Mouse (Mus musculus) cerebellum, adult 11-12 months (tissue): ENCODE results near the gene 2010300C02Rik.

ENCODE experiments used
- DNase-seq: peaks from one replicate; pipeline ENCODE4 v3.0.0; 2022

The 2010300C02Rik gene

DNA sequence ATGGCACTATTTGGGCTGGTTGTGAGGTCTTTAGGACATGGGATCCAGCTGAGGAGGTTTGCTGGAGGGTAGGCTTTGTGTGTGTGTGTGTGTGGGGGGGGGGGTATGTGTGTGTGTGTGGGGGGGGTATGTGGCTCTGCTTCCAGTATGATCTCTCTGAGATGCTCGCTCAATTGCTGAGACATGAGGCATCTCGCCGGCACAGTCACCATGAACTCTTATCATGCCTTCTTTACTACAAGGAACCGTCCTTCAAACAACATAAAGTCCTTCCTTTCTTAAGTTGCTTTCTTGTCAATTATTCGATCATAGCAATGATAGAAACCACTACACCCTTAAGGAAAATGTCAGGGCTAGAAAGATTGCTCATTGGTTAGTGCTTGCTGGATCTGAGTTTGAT, 8.8 kb downstream of the 2010300C02Rik start:
- DNase-seq = no peak

DNA sequence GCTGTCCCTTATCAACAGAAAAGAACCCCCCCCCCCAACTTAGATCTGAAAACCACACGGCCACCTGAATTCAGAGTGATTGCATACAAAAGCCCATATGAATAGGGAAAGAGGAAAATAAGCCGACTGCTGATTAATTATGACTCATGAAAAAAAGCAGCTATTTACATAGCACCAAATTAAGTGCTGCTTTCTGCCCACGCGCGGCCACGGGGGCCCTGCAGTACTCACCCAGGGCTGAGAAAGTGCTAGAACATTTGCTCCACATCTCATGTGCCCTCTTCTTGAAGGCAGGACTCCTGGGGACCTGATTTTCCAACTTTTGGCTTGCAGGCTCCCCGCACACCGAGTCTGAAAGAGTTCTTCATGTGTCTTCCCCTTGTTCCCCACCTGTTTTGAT, 10.1 kb downstream of the 2010300C02Rik start:
- DNase-seq = no peak

DNA sequence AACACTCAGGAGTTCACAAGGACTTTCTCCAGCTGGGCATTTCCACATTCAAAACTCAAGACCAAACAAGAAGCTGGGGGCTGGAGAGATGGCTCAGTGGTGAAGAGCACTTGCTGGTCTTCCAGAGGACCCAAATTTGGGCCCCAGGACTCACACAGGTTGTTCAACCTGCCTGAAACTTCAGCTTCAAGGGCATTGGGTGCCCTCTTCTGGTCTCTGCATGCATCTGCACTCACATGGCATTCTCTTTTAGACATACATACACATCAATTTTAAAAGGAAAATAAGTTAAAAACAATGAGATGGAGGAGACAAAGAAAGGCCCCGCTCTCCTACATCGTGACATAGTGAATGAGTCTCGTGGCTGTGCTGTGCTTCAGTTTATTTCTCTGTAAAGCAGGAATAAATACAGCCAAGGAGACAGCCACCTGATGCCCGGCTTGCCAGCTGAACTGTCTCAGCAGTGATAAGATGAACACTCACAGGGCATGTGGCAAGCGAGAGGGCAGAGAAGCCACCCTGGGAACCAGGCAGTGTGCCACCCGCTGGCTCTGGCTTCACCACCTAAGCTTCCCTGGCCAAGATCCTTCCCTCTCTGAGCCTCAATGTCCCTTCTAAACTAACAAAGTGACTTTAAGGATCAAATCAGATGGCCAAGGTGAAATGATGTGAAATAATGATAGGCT, 11.5 kb downstream of the 2010300C02Rik start:
- no peak for DNase-seq

DNA sequence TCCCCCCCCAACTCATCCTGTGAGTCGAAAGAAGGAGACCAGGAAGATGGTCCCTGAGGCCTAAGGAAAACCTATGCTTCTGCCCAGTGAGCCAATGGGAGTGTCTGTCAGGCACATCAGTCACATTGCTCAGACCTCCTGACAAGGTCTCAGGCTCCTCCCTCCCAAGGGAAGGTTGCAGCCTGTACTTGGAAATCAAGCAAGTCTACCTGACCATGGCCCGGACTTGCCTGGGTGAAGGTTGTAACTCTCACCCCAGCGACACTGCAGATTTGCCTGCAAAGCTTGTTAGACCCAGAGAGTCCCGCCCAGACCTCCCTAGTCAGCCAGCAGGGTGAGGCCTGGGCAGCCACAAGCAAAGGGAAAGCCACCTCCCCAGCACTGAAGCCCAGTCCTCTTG, 17.6 kb downstream of the 2010300C02Rik start:
- no peak for DNase-seq

DNA sequence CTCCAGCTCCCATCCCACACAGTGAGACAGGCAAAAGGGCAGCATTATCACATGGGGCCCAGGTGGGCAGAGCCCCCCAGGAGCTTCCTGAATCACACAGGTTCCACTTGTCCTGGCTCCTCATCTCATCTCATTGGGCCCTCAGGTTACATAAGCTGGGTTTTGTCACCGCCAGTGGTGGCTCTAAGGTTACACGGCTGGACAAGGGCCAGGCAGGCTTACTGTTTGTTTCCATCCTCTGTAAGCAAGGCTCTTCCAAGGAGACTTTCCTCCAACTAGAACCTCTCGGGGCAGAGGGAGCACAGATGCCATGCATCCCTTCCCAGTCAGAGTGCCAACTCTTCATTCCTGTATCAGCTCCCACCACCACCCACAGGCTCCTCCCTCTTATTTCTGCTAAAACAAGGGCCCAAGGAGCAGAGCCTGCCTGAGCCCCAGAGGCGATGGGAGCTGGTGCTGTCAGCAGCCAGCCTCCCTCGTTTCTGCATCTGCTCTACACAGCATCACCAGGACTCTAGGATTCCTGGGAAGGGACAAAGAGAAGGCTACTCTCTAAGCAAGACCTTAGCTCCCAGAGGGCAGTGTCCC, 20.9 kb downstream of the 2010300C02Rik start:
- DNase-seq = no peak

DNA sequence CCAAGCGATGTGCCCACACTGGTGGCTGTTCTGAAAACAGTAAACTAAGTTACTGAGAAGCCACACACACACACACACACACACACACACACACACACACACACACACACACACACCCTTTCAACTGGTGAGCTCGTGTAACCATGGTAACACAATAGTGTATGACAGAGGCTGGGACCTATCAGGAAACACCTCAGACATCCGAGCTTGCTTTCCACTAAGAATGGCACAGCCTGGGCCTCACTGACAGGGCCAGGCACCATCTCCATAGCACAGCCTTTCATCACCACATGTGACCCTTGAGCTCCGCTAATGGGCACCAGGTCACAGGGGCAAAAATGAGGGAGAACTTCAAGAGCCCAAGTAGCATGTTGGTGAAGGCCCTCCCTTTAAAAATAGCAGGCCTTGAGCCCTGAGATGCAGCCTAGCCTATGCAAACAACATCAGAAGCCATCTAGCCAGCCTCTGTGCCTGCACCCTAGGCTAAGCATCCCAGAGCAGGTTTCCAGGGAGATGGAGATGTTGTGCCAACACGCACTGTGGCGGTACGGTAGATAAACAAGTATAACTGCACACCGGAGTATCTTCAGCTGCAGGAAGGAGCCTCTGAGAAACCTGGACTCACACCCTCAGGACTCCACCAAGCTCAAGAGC, 21.6 kb downstream of the 2010300C02Rik start:
- DNase-seq = no peak

DNA sequence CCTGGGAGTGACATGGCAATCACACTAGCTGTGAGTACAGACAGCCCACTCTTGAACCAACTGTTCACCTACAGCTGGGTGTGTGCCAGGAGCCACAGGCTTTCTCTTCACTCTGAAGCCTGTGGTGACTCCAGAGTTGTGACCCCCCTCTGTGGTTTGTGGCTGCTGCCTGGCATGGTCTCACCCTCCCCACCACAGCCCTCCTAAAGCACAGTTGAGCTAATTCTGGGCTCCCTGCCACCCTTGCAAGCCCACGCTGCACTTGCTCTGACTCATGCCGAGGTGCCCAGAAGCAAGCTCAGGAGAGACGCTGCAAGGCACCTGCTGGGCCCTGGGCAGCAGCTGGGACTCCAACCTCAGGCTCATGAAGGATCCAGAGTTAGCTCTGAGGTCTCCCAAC, 23.0 kb downstream of the 2010300C02Rik start:
- peak; percentile 68 for DNase-seq

DNA sequence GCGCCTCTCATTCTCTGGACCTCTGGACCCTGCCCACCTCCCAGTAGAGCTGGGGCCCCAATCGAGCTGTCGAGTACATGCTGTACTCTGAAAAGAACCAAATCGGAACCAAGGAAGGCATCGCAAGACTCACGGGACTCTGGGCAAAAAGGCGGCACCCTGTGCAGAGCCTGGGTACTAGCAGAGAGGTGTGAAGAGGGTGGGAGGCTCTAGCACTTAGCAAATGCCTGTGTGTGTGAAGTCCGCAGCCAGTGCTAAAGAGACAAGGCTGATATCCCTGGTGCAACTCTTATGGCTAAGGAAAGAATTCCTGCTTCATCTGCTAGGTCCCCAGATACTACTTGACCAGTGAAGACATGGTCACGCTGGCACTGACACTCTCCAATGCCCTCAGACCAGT, 24.2 kb downstream of the 2010300C02Rik start:
- no peak for DNase-seq

DNA sequence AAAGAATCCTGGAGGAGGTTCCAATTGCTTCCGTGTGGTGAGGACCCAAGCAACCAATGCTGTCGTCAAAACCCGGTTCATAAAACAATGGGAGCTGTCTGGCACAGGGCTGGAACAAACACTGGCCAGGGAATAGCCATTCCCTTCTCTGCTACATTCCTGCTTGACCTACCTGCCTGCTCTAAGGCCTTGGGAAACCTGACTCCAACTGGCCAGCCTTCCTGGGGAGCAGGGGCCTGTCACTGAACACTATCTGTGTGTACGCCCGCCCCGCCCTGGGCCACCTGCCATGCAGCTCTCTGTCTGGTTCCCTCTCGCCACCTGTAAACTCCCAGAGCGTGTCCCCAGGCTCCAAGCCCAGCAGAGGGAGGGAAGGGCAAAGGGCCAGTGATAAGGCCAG, 25.5 kb downstream of the 2010300C02Rik start:
- peak; percentile 87 for DNase-seq

DNA sequence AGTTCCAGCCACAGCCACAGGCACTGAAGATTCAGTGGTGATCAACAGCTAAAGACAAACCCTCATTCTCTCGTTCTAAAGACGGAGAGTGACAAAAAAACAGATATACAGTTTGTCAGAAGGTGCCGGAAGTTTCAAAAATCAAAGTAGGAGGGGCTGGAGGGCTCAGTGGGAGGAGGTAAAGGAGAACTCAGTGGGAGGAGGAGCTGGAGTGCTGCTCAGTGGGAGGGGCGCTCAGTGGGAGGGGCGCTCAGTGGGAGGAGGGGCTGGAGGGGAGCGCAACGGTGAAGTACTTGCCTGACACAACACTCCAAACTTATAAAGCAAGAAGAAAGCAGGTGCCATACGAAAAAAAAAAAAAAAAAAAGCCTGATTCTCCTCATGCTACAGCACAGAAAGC, 28.7 kb downstream of the 2010300C02Rik start:
- DNase-seq = no peak

DNA sequence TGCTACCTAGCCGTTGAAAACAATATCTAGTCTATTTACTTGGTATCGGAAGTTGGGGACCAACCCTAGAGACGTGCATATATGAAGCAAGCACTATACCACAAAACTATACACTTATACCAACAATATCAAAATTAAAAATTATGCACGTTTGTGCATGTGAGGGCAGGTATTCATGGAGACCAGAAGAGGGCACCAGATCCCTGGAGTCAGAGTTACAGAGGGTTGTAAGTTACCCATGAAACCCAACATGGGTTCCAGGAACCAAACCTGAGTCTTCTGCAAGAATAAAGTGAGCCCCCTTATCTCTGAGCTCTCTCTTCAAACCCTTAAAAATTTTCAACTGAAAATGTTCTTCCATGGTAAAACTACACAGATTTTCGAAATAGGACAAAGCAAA, 29.2 kb downstream of the 2010300C02Rik start:
- DNase-seq = no peak

DNA sequence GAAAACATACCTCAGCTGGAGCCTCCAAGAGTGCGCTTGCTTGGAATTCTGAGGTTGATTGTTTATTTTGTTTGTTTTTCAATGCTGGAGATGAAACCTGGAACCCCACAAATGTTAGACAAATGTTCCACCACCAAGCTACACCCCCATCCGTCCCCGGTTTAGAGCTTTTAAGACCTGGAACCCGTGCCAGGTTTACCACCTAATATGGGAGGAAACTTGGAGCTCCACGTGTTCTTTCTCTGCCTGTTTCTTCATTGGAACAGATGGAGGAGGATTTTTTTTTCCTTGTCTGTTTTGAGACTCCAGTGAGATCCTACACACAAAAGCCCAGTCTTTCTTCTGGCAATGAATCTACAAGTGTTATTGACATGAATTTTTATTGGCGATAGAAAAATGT, 30.2 kb downstream of the 2010300C02Rik start:
- no peak for DNase-seq

DNA sequence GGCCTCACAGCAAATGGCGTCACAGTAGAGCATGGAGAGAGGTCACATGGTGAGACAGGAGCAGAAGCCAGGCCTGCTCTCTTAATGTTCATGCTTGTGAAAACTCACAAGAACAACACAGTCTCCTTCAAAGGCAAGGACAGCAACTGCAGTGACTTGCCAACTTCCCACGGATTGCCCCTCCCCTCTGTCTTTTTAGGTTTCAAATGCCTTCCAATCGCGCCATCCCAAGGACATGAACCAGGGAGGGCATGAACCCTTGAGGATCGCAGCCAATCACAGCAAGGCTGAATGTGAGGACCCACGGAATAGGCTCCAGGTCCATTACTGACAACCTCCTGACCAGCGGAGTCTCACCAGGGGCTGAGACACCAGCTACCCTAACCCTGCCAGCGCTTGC, 31.5 kb downstream of the 2010300C02Rik start:
- no peak for DNase-seq

DNA sequence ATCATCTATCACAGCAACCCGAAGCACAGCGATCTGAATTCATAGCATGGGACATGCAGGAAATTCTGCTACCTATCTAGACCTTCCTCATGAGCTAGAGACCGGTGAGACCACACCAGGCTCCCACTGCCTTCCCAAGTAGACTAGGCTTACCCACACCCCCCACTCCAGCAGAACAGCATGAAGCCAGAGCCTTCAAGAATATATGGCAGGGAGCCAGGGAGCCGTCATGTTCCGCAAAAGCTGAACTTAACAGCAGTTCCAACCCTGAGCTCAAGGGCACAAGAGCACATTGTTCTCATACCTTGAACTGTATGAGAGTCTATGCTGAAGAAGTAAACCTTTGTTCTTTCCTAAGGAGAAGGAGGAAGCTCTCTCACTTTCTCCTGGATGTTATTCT, 32.4 kb downstream of the 2010300C02Rik start:
- DNase-seq = no peak

DNA sequence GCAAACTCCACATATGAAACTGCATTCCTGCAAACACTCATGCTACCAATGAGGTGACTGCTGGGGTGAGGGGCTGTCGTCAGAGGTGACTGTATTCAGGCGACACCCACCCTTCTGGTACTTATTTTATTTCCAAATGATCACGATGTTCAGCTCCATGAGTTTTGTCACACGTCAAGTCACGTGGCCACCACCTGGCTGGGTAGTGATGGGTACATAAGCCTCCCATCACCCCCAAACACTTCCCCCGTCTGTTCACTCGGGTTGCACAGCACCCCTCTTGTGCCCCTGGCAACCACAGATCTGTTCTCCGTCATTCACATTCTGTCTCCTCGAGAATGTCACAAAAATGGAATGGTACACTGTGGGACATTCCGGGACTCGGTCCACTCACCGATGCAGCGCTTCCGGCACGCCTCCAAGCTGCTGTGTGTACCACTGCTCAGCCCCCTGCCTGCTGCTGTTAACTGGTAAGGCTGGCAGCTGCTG, 32.9 kb downstream of the 2010300C02Rik start:
- peak; percentile 63 for DNase-seq

DNA sequence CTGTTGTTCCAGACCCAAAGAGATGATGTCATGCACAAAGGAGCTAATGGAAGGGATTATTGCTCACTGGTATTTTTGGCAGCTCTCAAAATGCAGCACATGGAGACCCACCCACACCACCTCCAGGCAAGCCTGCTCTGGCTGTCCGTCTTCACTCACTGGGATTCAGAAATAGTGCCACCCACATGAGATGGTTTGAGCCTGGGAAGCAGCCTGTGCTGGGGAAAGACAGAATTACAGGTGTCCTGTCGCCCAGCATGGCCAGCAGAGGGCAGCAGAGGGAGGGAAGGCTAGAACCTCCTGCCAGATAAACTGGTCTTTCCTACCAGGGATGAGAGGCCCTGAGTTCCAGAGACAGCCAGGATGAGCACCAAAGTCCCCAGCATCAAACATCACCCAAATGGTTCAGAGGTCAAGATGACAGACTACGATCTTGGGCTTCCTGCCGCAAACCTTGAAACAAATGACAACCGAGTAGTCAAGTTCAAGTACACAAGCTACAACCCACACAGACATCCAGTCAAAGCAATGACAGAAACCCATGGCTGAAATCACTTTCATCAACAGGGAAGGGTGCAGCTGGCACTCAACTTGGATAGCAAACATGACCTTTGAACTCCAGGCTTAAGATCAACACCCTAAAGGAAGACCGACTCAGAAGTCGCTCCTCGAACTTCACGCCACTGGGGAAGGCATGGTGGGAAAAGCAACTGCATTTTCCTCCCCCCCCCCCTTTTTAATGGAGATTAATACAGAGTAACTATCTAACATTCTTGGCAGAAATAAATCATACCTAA, 41.4 kb downstream of the 2010300C02Rik start:
- DNase-seq = peak; percentile 83

DNA sequence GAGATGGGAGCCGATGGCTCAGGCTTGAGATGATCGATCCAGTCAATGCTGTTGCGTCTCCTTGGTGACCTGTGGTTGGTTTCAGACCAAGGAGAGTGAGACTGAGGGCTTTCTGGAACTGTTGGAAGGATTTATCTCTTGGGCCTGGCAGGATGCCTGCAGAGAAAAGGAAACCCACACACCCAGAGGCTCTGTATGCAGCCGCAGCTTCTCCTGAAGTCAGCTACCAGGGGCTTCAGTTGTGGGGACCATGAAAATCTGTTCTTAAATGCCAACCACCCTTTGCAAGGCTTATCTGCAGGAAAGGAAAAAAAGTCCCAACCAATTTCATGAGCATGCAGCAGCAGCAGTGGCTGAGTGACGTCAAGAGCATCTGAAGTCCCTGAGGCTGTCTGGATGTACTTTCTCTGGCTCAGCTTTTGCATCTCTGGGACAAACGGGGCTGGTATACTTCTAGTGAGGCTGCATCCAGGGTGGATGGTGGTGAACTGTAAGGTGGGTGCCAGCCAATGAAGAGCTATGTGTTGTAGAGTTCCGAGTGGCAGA, 42.8 kb downstream of the 2010300C02Rik start:
- DNase-seq = no peak

DNA sequence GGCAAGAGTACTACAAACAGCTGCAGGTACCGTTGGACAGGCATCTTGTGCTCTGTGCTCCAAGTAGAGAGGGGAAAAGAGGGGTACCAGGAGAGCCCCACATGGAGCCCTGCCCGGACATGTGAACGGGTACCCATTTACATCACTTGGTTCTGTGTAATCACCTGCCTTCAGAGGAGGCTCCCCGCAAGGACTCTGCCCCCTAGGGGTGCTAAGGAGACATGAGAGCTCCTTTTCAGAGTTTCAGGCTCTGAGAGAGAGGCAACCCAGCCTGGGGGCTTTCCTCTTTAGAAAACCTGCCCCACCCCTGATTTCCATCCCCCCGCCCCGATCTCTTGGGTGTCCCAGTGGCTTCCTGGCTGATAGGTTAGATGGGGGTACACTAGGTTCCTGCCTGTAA, 44.4 kb downstream of the 2010300C02Rik start:
- no peak for DNase-seq

DNA sequence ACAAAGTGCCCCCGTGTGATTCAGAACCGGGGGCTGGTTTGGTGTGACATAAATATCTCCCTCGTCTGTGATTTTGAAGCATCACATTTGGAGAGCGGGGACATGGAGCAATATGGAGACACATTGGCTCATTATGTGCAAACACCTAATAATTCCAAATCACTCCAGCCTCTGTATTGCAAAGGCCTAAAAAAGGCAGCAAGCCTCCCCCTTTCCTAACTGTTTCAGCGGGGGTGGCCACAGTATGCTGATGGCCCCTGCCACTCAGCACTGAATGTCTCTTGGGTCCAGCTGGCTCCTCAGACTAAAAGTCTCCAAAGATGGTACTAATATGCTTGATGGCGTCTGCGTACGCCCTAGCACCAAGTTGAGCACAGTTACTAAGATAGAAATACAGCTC, 45.6 kb downstream of the 2010300C02Rik start:
- DNase-seq = no peak

DNA sequence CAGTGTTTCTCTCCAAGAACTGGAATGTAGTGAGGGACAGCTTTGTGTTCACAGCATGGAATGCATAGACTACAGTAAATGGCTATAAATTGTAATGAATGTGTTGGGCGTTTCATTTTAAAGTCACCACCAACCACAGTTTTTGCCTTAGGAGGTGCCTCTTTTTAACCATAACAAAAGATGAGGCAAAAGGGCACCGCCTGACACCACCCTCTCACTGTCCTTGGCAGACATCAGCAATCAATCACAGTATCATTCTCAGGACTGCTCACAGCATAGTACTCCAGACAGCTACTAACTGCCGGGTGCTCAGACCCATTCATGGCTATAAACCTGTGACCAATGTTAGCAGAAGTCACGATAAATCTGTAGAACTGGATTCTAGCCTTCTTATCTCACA, 48.6 kb downstream of the 2010300C02Rik start:
- DNase-seq = no peak

DNA sequence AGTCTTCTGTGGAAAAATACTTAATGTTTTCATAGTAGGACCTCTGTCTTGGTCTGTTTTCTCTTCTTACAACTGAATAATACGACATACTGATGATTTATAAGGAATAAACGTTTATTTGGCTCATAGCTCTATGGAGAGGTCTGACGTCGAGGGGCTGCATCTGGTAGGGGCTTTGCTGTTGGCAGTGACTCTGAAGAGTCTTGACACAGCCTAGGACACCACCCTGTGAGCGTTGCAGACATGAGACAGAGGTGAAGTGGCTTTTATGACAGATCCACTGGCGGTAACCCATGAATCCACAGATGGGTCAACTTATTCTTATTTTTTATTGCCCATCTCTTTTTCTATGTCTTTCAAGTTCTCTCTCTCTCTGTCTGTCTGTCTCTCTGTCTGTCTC, 52.5 kb downstream of the 2010300C02Rik start:
- no peak for DNase-seq

DNA sequence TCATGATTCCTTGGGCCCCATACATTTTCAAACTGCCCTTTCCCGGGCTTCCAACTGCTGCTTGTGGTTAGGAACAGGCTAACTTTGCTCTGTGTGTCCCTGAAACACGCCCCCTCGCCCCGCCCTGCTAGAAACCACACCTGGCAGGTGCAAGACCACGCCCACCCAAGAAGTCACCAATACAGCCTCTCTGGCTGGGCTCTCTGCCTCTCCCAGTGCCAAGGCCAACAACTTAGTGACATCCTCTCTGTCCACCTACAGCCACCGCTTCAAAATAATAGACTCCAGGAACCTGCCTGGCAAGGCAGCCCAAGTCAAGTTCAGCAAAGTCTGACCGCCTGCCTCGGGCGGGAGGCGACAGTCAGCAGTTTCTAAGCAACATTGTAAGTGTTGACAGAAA, 53.3 kb downstream of the 2010300C02Rik start:
- DNase-seq = no peak
